Mouse (Mus musculus) kidney, embryonic 15.5 days (tissue): Measurements from ENCODE around the gene Cyfip2. TPM values are rescaled to one million over a fixed set of nuclear protein-coding genes. Genes with fewer than 3 reads are reported as not detected.
A peak's percentile ranks its signal among the peaks of the same experiment; 100 is the strongest.

ENCODE experiments used
- ATAC-seq: fragments of 200-750 bp; cut with Nextera tagmentation; replicated peaks from 2 replicates; pipeline ENCODE4 v1.8.0; 2017; ENCODE audit warnings: moderate TSS enrichment; ENCODE audit not compliant: low FRiP score
- H3K27ac ChIP-seq: fragments of 300-500 bp; sonication (generic); 2 replicates; pipeline ENCODE4 v1.5.1; 2015; ENCODE audit warnings: mild to moderate bottlenecking, inconsistent platforms
- H3K27me3 ChIP-seq: fragments of 300-500 bp; sonication (generic); 2 replicates; pipeline ENCODE4 v1.6.1; 2015; ENCODE audit warnings: inconsistent platforms
- H3K36me3 ChIP-seq: fragments of 300-500 bp; sonication (generic); 2 replicates; pipeline ENCODE4 v1.6.1; 2015; ENCODE audit warnings: inconsistent platforms
- H3K4me1 ChIP-seq: fragments of 300-500 bp; sonication (generic); 2 replicates; pipeline ENCODE4 v1.6.1; 2015; ENCODE audit warnings: inconsistent platforms
- H3K4me2 ChIP-seq: fragments of 300-500 bp; sonication (generic); 2 replicates; pipeline ENCODE4 v1.6.1; 2015; ENCODE audit warnings: moderate library complexity, mild to moderate bottlenecking, inconsistent platforms
- H3K4me3 ChIP-seq: fragments of 300-500 bp; sonication (generic); replicated peaks from 2 replicates; pipeline ENCODE4 v1.5.1; 2015; ENCODE audit warnings: mild to moderate bottlenecking, inconsistent platforms
- H3K9ac ChIP-seq: fragments of 300-500 bp; sonication (generic); 2 replicates; pipeline ENCODE4 v1.6.1; 2015; ENCODE audit warnings: mild to moderate bottlenecking, inconsistent platforms
- H3K9me3 ChIP-seq: fragments of 300-500 bp; sonication (generic); replicated peaks from 2 replicates; pipeline ENCODE4 v1.6.1; 2016; ENCODE audit warnings: inconsistent platforms
- whole genome bisulfite sequencing: fragments of 180-500 bp; shearing (Covaris S2); methylation state at CpG from one replicate; pipeline ENCODE4 v1.1.7; 2015; ENCODE audit warnings: mixed read lengths; 5-methylcytosine and 5-hydroxymethylcytosine counted together
- polyA plus RNA-seq: library from polyadenylated mRNA; unstranded; fragments of >200 nt; fragmentation: Nextera tagmentation; extraction: Ambion mirVana; gene quantifications from 2 replicates; pipeline ENCODE4 v1.2.1, GENCODE M21; 2015

Cyfip2 gene
- polyA plus RNA-seq, 1 experiment from 2014 or later, result 15.5 TPM

DNA sequence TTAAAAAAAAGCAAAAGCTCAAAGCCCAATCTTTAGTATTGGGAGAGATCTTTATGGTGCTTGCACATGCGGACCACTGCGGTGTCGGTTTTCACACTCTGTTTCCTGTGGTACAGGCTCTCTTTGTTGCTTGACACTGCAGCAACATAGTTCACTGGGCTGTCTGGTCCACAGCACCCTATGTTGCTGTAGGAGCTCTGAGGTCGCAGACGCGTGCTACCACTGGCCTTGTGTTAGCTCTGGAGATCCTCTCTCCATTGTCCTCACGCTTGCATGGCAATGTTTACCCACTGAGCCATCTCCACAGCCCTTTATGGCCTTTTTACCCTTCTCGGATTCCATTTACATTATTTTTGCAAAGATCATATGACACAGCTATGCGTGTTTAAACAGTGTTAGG lies 43.3 kb downstream of the Cyfip2 start:
- H3K27me3 ChIP-seq, result no peaks in the 10 kb centered on the region
- H3K4me1 ChIP-seq, result no peaks in the 10 kb centered on the region
- H3K9me3 ChIP-seq, result no peaks in the 10 kb centered on the region
- no peak overlapping the region for H3K27ac ChIP-seq
- peaks cover 5% of the 10 kb centered on the region; the same call in 1 of the 2 replicates for H3K36me3 ChIP-seq
- ATAC-seq, result 0 out of 2 replicates have a peak, but pooled peaks have one; percentile 60
- no peak overlapping the region for H3K4me3 ChIP-seq
- H3K4me2 ChIP-seq, result no peak overlapping the region
- H3K9ac ChIP-seq, result no peak overlapping the region
- WGBS, result 42% methylated on average over 9 of the region's 9 CpGs

DNA sequence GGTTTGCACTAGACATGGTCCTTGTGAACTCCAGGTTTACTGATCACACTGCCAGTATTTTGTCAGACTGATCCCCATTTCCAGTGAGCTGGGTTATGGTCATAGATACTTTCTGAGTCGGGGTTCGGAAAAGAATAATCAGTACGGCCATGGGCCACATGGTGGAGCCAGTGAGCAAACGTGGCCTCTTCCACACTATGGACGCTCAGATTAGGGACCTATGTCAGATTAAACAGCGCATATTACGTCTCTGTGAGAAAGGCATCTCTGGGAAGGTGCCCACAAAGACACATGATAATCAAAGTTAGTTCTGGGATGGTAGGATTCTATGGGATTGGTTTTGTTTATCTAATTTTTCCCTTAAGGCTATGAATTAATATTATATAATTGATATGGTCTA lies 43.7 kb downstream of the Cyfip2 start:
- Histone ChIP-seq H3K9me3 (no peaks in the 10 kb centered on the region), H3K27ac (no peak overlapping the region), H3K4me3 (no peak overlapping the region), H3K36me3 (peaks cover 5% of the 10 kb centered on the region; the same call in 1 of the 2 replicates), H3K4me1 (no peaks in the 10 kb centered on the region), H3K9ac (no peak overlapping the region), H3K27me3 (no peaks in the 10 kb centered on the region), H3K4me2 (no peak overlapping the region)
- ATAC-seq, result 0 out of 2 replicates have a peak, but pooled peaks have one; percentile 25
- 36% methylated on average over 7 of the region's 7 CpGs for WGBS

DNA sequence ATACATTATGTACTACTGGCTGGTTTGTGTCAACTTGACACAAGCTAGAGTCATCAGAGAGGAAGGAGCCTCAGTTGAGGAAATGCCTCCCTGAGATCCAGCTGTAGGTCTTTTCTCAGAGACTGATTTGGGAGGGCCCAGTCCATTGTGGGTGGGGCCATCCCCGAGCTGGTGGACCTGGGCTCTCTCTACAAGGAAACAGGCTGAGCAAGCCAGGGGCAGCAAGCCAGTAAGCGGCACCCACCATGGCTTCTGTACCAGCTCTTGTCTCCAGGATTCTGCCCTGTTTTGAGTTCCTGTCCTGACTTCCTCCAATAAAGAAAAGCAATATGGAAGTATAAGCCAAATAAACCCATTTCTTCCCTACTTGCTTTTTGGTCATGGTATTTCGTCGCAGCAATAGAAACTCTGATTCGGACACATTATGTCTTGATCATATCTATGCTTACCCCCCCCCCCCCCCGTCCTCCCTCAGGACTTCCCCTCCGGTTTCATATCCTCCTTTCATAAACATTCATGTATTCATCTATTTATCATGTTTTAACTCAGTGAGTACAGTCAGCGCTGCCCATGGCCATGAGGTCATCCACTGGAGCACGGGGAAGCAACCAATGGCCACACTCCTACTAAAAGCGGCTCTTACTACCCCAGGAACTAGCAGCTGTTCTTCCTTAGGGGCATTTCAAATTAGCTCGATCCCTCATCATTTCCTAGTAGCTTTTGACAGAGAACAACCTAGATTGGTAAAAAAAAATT lies 47.5 kb downstream of the Cyfip2 start:
- H3K27me3 ChIP-seq, result no peaks in the 10 kb centered on the region
- H3K9me3 ChIP-seq, result no peaks in the 10 kb centered on the region
- no peak overlapping the region for H3K27ac ChIP-seq
- WGBS, result 87% methylated on average over 11 of the region's 11 CpGs
- no peak for ATAC-seq
- peaks cover 5% of the 10 kb centered on the region; the same call in 1 of the 2 replicates for H3K36me3 ChIP-seq
- H3K9ac ChIP-seq, result no peak overlapping the region
- no peak overlapping the region for H3K4me3 ChIP-seq
- no peak overlapping the region for H3K4me2 ChIP-seq
- H3K4me1 ChIP-seq, result no peaks in the 10 kb centered on the region

DNA sequence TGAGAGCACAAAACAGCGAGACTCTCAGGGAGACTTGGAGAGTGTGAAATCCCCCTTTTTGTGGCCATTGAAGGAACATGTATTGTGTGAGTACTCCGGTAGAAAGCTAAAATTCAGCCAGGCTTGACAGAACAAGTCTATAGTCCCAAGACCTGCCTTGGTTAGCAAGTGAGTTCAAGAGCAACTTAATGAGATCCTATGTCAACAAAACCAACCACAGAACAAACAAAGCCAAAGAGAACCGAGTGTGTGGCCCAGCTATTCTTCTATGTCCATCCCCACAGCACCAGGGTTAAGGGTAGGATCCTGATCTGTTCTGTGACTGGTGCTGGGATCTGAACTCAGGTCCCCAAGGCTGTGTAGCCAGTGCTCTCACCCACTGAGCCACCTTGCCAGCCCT lies 48.1 kb downstream of the Cyfip2 start:
- H3K9me3 ChIP-seq, result no peaks in the 10 kb centered on the region
- H3K4me2 ChIP-seq, result no peak overlapping the region
- peaks cover 5% of the 10 kb centered on the region; the same call in 1 of the 2 replicates for H3K36me3 ChIP-seq
- H3K27ac ChIP-seq, result no peak overlapping the region
- H3K4me1 ChIP-seq, result no peaks in the 10 kb centered on the region
- H3K9ac ChIP-seq, result no peak overlapping the region
- WGBS, result 69% methylated on average over 3 of the region's 3 CpGs
- H3K4me3 ChIP-seq, result no peak overlapping the region
- H3K27me3 ChIP-seq, result no peaks in the 10 kb centered on the region
- no peak for ATAC-seq

DNA sequence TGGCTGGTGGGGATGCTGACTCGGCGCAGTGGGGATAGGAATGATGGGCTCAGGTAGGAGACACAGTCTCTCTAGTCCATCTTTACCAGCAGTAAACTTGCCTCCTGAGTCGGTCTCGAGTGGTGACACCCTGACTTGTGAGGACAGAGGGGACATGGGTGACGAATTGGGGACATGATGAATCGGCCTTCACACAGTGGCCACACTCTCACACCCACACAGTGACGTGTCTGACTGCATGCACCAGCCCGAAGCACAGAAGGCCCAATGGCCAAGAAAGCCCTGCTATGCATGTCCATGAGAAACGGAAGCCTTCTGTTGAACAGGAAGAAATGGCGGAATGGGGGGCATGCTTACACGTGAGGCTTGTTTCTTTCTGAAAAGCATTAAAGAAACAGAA lies 49.4 kb downstream of the Cyfip2 start:
- ATAC-seq, result no peak
- 84% methylated on average over 11 of the region's 11 CpGs for WGBS

DNA sequence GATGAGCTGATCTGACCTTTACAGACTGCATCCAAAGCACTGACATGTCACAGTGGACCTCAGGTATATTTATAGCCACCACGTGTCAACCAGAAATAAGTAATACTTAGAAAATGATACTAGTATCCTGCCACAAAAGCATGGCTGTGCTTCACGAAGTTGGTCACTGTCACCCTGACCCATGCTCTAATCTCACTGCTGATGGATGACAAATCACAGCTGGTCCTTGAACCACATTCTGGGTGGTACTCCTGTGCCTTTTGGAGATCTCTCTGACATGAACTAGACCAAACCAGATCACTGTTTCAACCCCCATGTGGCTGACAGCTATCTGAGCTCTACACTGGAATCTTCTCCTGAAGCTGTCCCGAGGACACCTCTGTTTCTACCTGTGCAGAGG lies 49.8 kb downstream of the Cyfip2 start:
- H3K27me3 ChIP-seq, result no peaks in the 10 kb centered on the region
- peaks cover under 1% of the 10 kb centered on the region; the same call in 1 of the 2 replicates for H3K36me3 ChIP-seq
- no peak overlapping the region for H3K4me2 ChIP-seq
- H3K27ac ChIP-seq, result no peak overlapping the region
- no peak overlapping the region for H3K4me3 ChIP-seq
- no peak overlapping the region for H3K9ac ChIP-seq
- H3K4me1 ChIP-seq, result no peaks in the 10 kb centered on the region
- H3K9me3 ChIP-seq, result no peaks in the 10 kb centered on the region
- 55% methylated on average over 3 of the region's 3 CpGs for WGBS
- no peak for ATAC-seq

More for the DNA sequence above, 49.4 kb downstream of the Cyfip2 start:
- no peak overlapping the region for H3K27ac ChIP-seq
- no peaks in the 10 kb centered on the region for H3K27me3 ChIP-seq
- H3K4me3 ChIP-seq, result no peak overlapping the region
- H3K4me1 ChIP-seq, result no peaks in the 10 kb centered on the region
- no peak overlapping the region for H3K9ac ChIP-seq
- no peaks in the 10 kb centered on the region for H3K9me3 ChIP-seq
- H3K36me3 ChIP-seq, result peaks cover 4% of the 10 kb centered on the region; the same call in 1 of the 2 replicates
- H3K4me2 ChIP-seq, result no peak overlapping the region

DNA sequence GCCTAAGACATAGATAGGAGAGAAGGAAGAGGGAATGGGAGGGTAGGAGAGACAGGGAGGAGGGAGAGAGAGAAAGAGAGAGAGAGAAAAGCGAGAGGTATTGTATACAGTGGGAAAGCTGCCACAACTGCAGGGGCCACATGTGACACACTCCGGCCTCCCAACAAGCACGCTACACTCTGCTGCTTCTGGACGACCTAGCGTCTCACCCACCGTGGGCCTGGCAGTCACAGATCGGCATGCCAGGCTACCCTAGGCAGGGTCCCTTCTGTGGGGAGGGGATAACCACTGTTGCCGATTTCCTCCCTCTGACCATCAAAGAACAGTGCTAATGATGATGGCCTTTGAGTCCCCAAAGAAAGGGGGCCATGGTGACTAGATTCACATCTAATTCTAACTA lies 53.9 kb downstream of the Cyfip2 start:
- Histone ChIP-seq H3K36me3 (peaks cover 11% of the 10 kb centered on the region; the same call in 1 of the 2 replicates), H3K9me3 (no peaks in the 10 kb centered on the region), H3K4me2 (no peak overlapping the region), H3K9ac (no peak overlapping the region), H3K27me3 (no peaks in the 10 kb centered on the region), H3K4me1 (no peaks in the 10 kb centered on the region), H3K4me3 (no peak overlapping the region), H3K27ac (no peak overlapping the region)
- no peak for ATAC-seq
- 93% methylated on average over 8 of the region's 8 CpGs for WGBS

DNA sequence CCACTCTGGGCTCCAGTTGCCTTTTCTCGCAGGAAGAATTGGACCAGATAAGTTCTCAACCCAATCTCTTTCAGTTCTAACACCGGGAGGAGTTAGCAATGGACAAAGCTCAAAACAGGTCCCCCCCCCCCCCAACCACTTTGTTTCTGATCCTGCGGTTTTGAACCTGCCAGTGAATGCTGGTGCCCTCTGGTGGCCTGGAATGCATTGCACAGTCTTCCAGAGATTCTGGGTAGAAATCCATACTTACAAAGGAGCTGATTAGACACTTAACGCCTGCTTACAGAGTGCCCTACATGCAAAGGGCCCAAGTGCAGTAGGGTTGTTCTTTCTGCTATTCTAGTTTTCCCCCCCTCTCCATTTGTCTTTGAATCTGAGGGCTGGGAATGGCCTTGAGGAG lies 54.5 kb downstream of the Cyfip2 start:
- Histone ChIP-seq H3K27me3 (no peaks in the 10 kb centered on the region), H3K4me2 (no peak overlapping the region), H3K9ac (no peak overlapping the region), H3K27ac (no peak overlapping the region), H3K9me3 (no peaks in the 10 kb centered on the region), H3K36me3 (peaks cover 11% of the 10 kb centered on the region; the same call in 1 of the 2 replicates), H3K4me1 (no peaks in the 10 kb centered on the region), H3K4me3 (no peak overlapping the region)
- no peak for ATAC-seq
- WGBS, result 79% methylated on average over 4 of the region's 4 CpGs

DNA sequence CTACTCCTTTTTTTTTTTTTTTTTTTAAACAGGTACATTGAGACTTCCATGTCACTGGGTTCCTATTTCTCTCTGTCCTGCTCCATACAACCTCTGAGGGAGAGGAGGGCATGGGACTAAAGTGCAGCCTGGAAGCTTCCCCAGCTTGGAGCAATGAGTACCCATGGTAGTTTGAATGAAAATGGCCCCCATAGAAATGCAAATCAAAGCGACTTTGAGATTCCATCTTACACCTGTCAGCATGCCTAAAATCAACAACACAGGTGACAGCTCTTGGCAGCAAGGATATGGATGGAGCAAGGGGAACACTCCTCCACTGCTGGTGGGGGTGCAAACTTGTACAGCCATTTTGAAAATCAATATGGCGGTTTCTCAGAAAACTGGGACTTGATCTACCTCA lies 57.4 kb downstream of the Cyfip2 start:
- no peak overlapping the region for H3K9ac ChIP-seq
- no peak overlapping the region for H3K27ac ChIP-seq
- no peak overlapping the region for H3K4me2 ChIP-seq
- no peak overlapping the region for H3K4me3 ChIP-seq
- no peak for ATAC-seq
- no peaks in the 10 kb centered on the region for H3K4me1 ChIP-seq
- 93% methylated on average over 2 of the region's 2 CpGs for WGBS
- no peaks in the 10 kb centered on the region for H3K9me3 ChIP-seq
- H3K36me3 ChIP-seq, result peaks cover 11% of the 10 kb centered on the region; the same call in 1 of the 2 replicates
- H3K27me3 ChIP-seq, result no peaks in the 10 kb centered on the region

DNA sequence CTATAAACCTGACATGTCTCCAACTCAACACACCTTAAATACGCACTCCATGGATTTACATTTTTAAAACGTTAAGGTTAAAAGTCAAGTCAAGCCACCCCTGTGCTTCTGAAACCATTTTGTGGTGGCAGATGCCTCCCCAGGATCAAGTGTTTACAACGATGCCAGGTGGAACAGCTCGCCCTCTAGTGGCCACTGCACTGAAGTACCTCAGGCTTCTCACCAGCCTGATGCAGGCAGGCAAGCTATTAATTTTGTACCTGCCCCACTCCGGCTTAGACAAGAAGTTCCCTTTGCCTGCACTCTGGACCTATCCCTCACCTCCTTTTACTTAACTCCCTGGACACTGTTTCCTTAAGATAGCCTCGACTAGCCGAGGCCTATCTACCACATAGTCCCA lies 60.7 kb downstream of the Cyfip2 start:
- ATAC-seq, result peak; percentile 25; the same call in 1 of the 2 replicates
- 35% methylated on average over 7 of the region's 7 CpGs for WGBS

DNA sequence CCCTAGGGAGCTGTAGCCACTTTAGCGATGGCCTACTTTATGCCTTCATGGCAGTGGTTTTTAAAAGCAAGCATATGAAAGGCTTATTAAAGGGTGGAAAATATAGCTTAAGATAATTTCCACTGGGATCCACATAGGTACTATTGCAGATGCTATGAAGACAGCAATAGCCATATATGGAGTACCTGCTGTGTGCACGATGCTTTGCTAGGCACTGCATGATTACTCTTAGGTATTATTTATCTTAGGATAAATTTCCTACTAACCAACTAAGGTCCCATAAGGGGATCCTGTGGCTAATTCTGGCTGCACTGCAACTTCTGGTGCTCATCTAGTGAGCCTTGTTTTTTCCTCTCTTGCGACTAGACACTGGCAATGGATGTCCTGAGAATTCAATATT lies 64.3 kb downstream of the Cyfip2 start:
- ATAC-seq, result no peak
- no peaks in the 10 kb centered on the region for H3K9me3 ChIP-seq
- WGBS, result 91% methylated on average over 3 of the region's 3 CpGs
- H3K36me3 ChIP-seq, result 0 out of 2 replicates have a peak, but pooled peaks cover 8% of the 10 kb centered on the region
- no peak overlapping the region for H3K4me3 ChIP-seq
- H3K4me2 ChIP-seq, result no peak overlapping the region
- H3K4me1 ChIP-seq, result no peaks in the 10 kb centered on the region
- no peak overlapping the region for H3K9ac ChIP-seq
- H3K27ac ChIP-seq, result no peak overlapping the region
- no peaks in the 10 kb centered on the region for H3K27me3 ChIP-seq

More for the DNA sequence above, 60.7 kb downstream of the Cyfip2 start:
- Histone ChIP-seq H3K27ac (no peak overlapping the region), H3K9ac (no peak overlapping the region), H3K27me3 (no peaks in the 10 kb centered on the region), H3K4me2 (no peak overlapping the region), H3K4me1 (no peaks in the 10 kb centered on the region), H3K36me3 (peaks cover 17% of the 10 kb centered on the region; the same call in 1 of the 2 replicates), H3K4me3 (no peak overlapping the region), H3K9me3 (no peaks in the 10 kb centered on the region)

DNA sequence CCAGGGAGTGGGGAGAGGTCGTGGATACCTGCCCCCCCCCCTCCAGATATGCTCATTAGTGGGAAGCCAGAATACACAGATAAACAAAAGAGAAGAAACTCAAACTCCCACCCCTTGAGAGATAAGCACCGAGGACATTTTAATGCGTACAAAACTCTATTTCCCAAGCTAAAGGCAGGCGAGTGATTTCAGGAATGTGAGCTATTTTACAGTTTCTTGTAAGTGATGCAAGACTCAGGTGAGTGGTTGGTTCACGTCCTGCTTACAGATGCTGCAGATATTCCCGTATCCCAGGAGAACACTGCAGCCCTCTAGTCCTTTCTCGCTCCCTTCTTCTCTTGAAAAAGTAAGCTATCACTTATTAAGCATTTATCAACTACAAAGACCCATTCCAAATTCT lies 66.3 kb downstream of the Cyfip2 start:
- Histone ChIP-seq H3K36me3 (0 out of 2 replicates have a peak, but pooled peaks cover 11% of the 10 kb centered on the region), H3K27ac (no peak overlapping the region), H3K27me3 (no peaks in the 10 kb centered on the region), H3K4me2 (no peak overlapping the region), H3K4me3 (no peak overlapping the region), H3K4me1 (no peaks in the 10 kb centered on the region), H3K9me3 (no peaks in the 10 kb centered on the region), H3K9ac (no peak overlapping the region)
- WGBS, result 79% methylated on average over 7 of the region's 7 CpGs
- no peak for ATAC-seq
